Mouse (Mus musculus) forebrain, embryonic 15.5 days (tissue): ENCODE data around the gene Cldn4. TPM values are rescaled to one million over a fixed set of nuclear protein-coding genes. Genes with fewer than 3 reads are reported as not detected.

ENCODE experiments used
- ATAC-seq: fragments of 200-750 bp; cut with Nextera tagmentation; replicated peaks from 2 replicates; pipeline ENCODE4 v1.8.0; 2017; ENCODE audit warnings: mild to moderate bottlenecking, moderate TSS enrichment, moderate library complexity
- H3K27ac ChIP-seq: fragments of 300-500 bp; sonication (generic); replicated peaks from 2 replicates; pipeline ENCODE4 v1.5.1; 2015; ENCODE audit warnings: mild to moderate bottlenecking, inconsistent platforms
- H3K27me3 ChIP-seq: fragments of 300-500 bp; sonication (generic); 2 replicates; pipeline ENCODE4 v1.6.1; 2015; ENCODE audit warnings: inconsistent platforms
- H3K36me3 ChIP-seq: fragments of 300-500 bp; sonication (generic); 2 replicates; pipeline ENCODE4 v1.6.1; 2015; ENCODE audit warnings: mild to moderate bottlenecking, inconsistent platforms
- H3K4me1 ChIP-seq: fragments of 300-500 bp; sonication (generic); 2 replicates; pipeline ENCODE4 v1.6.1; 2015; ENCODE audit warnings: inconsistent platforms
- H3K4me2 ChIP-seq: fragments of 300-500 bp; sonication (generic); replicated peaks from 2 replicates; pipeline ENCODE4 v1.6.1; 2015; ENCODE audit warnings: mild to moderate bottlenecking, inconsistent platforms
- H3K4me3 ChIP-seq: fragments of 300-500 bp; sonication (generic); 2 replicates; pipeline ENCODE4 v1.5.1; 2015; ENCODE audit warnings: mild to moderate bottlenecking, inconsistent platforms
- H3K9ac ChIP-seq: fragments of 300-500 bp; sonication (generic); replicated peaks from 2 replicates; pipeline ENCODE4 v1.6.1; 2015; ENCODE audit warnings: mild to moderate bottlenecking, inconsistent platforms
- H3K9me3 ChIP-seq: fragments of 300-500 bp; sonication (generic); 2 replicates; pipeline ENCODE4 v1.6.1; 2016; ENCODE audit warnings: inconsistent platforms
- WGBS: fragments of 180-500 bp; shearing (Covaris S2); methylation state at CpG from one replicate; pipeline ENCODE4 v1.1.7; 2015; ENCODE audit warnings: mixed read lengths; 5-methylcytosine and 5-hydroxymethylcytosine counted together
- polyA plus RNA-seq: library from polyadenylated mRNA; unstranded; fragments of >200 nt; fragmentation: Nextera tagmentation; extraction: Ambion mirVana; gene quantifications from 2 replicates; pipeline ENCODE4 v1.2.1, GENCODE M21; 2015

The Cldn4 gene
- polyA plus RNA-seq, 1 experiment from 2014 or later: not detected

GRCm38 (mm10) chr5:134897596-134897995, 49.1 kb downstream of the Cldn4 start:
- 80% methylated on average over 17 of the region's 17 CpGs for WGBS
- no peaks in the 10 kb centered on the region for H3K4me1 ChIP-seq
- no peak for ATAC-seq
- H3K4me3 ChIP-seq: no peak overlapping the region
- H3K27ac ChIP-seq: no peak overlapping the region
- no peak overlapping the region for H3K9ac ChIP-seq
- no peaks in the 10 kb centered on the region for H3K27me3 ChIP-seq
- H3K4me2 ChIP-seq: no peak overlapping the region
- no peaks in the 10 kb centered on the region for H3K36me3 ChIP-seq
- no peaks in the 10 kb centered on the region for H3K9me3 ChIP-seq

DNA sequence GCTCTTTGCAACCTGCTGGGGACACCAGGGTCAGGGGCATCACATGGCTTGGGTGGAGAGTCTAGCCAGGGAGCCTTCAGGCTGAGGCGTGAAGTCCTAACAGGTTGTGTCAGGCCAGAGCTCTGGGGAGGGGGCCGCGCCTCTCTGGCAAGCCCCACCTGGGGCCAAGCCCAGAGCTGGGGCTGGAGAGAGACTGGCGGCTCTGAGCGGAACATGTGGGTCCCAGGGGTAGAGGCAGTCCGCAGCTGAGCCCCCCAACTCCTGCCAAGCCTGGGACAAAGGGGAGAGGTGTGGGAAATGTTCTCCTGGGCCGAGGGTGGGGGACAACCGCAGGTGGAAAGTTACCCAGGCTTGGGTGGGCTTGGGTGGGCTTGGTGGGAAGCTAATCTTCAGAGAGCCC, 49.8 kb downstream of the Cldn4 start:
- 89% methylated on average over 8 of the region's 8 CpGs for WGBS
- Histone ChIP-seq H3K36me3 (no peaks in the 10 kb centered on the region), H3K4me3 (no peak overlapping the region), H3K9me3 (no peaks in the 10 kb centered on the region), H3K9ac (no peak overlapping the region), H3K27ac (no peak overlapping the region), H3K27me3 (no peaks in the 10 kb centered on the region), H3K4me1 (no peaks in the 10 kb centered on the region), H3K4me2 (no peak overlapping the region)
- no peak for ATAC-seq

DNA sequence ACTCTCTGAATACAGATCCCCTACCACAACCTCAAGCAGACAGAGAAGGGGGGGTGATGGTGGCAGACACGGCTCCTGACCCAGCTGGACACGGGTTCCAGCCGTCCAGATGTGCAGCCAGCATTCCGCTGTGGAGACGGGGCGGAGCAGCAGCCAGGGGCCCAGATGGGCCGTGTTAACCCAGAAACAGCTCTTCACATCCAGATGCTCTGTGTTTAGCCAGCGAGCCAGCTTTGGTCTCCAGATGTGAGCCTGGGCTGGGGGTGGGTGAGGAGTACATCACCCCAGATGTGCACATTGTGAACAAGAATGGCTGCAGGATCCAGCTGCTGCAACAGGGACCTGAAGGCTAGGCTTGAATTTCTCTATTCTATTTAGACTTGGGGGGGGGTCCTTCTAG, 51.4 kb downstream of the Cldn4 start:
- Histone ChIP-seq H3K4me3 (no peak overlapping the region), H3K36me3 (no peaks in the 10 kb centered on the region), H3K9me3 (no peaks in the 10 kb centered on the region), H3K9ac (no peak overlapping the region), H3K4me1 (no peaks in the 10 kb centered on the region), H3K4me2 (no peak overlapping the region), H3K27ac (no peak overlapping the region), H3K27me3 (no peaks in the 10 kb centered on the region)
- ATAC-seq: no peak
- 84% methylated on average over 8 of the region's 8 CpGs for WGBS

Other genes with a start within 250 kb of the Cldn4 start
- 7.7 and 7.8 TPM in 2 replicates for gene Eln, start 199.6 kb downstream of the Cldn4 start, polyA plus RNA-seq
- gene Tmem270, start 40.2 kb downstream of the Cldn4 start, polyA plus RNA-seq: not detected in 2 replicates
- not detected in 2 replicates for gene Cldn13, start 31.4 kb downstream of the Cldn4 start, polyA plus RNA-seq
- 8.8 and 10.1 TPM in 2 replicates for gene Mettl27, start 14.6 kb downstream of the Cldn4 start, polyA plus RNA-seq
- gene Cldn3, start 39.3 kb upstream of the Cldn4 start, polyA plus RNA-seq: 12.3 and 12.7 TPM in 2 replicates
- 69.5 and 70.3 TPM in 2 replicates for gene Abhd11, start 62.2 kb upstream of the Cldn4 start, polyA plus RNA-seq
- gene Stx1a, start 76.5 kb upstream of the Cldn4 start, polyA plus RNA-seq: 78.6 and 78.9 TPM in 2 replicates
- 34.6 and 39.8 TPM in 2 replicates for gene Dnajc30, start 117.3 kb upstream of the Cldn4 start, polyA plus RNA-seq
- 89.0 and 92.8 TPM in 2 replicates for gene Bud23, start 118.0 kb upstream of the Cldn4 start, polyA plus RNA-seq
- gene Vps37d, start 131.3 kb upstream of the Cldn4 start, polyA plus RNA-seq: 35.1 and 36.3 TPM in 2 replicates
- gene Mlxipl, start 143.0 kb upstream of the Cldn4 start, polyA plus RNA-seq: 1.1 and 1.4 TPM in 2 replicates
- gene Tbl2, start 202.7 kb upstream of the Cldn4 start, polyA plus RNA-seq: 16.8 and 17.5 TPM in 2 replicates
- gene Bcl7b, start 221.3 kb upstream of the Cldn4 start, polyA plus RNA-seq: 52.9 and 53.8 TPM in 2 replicates
- 42.9 and 43.2 TPM in 2 replicates for gene Baz1b, start 240.3 kb upstream of the Cldn4 start, polyA plus RNA-seq